Mouse (Mus musculus) adrenal gland, postnatal 25 days (tissue): Measurements from ENCODE around the gene Heph. TPM values are rescaled to one million over a fixed set of nuclear protein-coding genes. Genes with fewer than 3 reads are reported as not detected.
"Not testable (repeated sequence)": the region's sequence is repeated elsewhere in the genome, so short reads cannot be mapped to it uniquely, and the experiment has no call there.

ENCODE experiments used
- DNase-seq: peaks from one replicate; pipeline ENCODE4 v3.0.0; 2021; ENCODE audit warnings: mixed read lengths
- long read RNA-seq: library from polyadenylated mRNA; stranded (forward); transcript quantifications from one replicate; pipeline ENCODE4 v2.0.0, GENCODE M21; 2021
- total RNA-seq: library from RNA; stranded (reverse); gene quantifications from 2 replicates; pipeline ENCODE4 v1.2.3, GENCODE M21; 2021

Gene Heph
- 6.7 and 8.2 TPM in 2 replicates for total RNA-seq
- long read RNA-seq, full-length matches to known transcripts = 2 of 7 reads
- long read RNA-seq, partial matches to known transcripts = 3 of 7 reads
- long read RNA-seq, other reads (novel, unspliced or antisense) = 2 of 7 reads

GRCm38 (mm10) chrX:96455149-96455548 is at the start of gene Heph:
Gene Heph, plus strand, starts transcription at chrX:96455359.
- DNase-seq = no peak

- not testable (repeated sequence) for DNase-seq
Observed at GRCm38 (mm10) chrX:96415351-96415750, 39.8 kb upstream of the Heph start.

- DNase-seq = no peak
Observed at GRCm38 (mm10) chrX:96416970-96417369, 38.2 kb upstream of the Heph start.

- DNase-seq = no peak
Observed at GRCm38 (mm10) chrX:96417733-96418132, 37.4 kb upstream of the Heph start.

- DNase-seq = no peak
Observed at GRCm38 (mm10) chrX:96419383-96419782, 35.8 kb upstream of the Heph start.

GRCm38 (mm10) chrX:96456201-96456963 is 1.2 kb downstream of the Heph start, which contains the start of gene Hsf3:
Gene Hsf3, minus strand, starts transcription at chrX:96456294.
- DNase-seq = peak; percentile 0

GRCm38 (mm10) chrX:96501580-96501979 is 46.4 kb downstream of the Heph start:
- no peak for DNase-seq

Other genes with a start within 250 kb of the Heph start
- not detected in 2 replicates for gene Vsig4, start 161.9 kb upstream of the Heph start, total RNA-seq
- not detected in 2 replicates for gene Hsf3, start 935 bp downstream of the Heph start, total RNA-seq